Mouse (Mus musculus) embryonic fibroblast, embryonic 13.5 days (primary cell): ENCODE results near the gene Pyroxd2.

Experiments used
- CTCF ChIP-seq: IDR thresholded peaks from 2 replicates; pipeline ENCODE4 v1.5.1; 2011; ENCODE audit warnings: mild to moderate bottlenecking, control low read depth, low read length, moderate library complexity, borderline replicate concordance; ENCODE audit not compliant: insufficient read depth
- POLR2A ChIP-seq: IDR thresholded peaks from 2 replicates; pipeline ENCODE4 v1.6.1; 2011; ENCODE audit warnings: low read depth, mild to moderate bottlenecking, control low read depth, low read length, moderate library complexity

DNA sequence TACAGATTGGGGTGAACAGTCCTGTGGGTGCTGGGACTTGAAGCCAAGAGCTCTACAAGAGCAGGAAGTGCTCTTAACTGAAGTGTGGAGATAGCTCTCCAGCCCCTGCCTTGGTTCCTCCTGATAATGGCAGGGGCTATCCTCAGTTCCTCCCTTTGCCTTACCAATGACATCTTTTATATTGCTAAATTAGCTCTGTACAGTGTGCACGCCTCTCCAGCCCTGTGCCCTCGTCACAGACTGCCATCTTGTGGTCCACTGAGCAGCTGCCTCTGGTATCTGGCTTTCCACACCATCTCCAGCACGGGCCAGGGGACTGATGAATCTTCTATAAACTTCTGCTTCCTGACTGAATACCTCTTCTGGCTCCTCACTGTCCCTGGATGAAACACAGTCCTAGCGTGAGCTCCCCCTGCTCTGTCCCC, 8.4 kb downstream of the Pyroxd2 start:
- TF ChIP-seq CTCF (peak; percentile 98), POLR2A (no peak)
